Mouse (Mus musculus): ENCODE data around the gene Krt15. TPM values are rescaled to one million over a fixed set of nuclear protein-coding genes. Genes with fewer than 3 reads are reported as not detected.

Krt15 gene
- polyA plus RNA-seq, 1 experiment, result 0.32 TPM

GRCm38 (mm10) chr11:100164392-100164791 is 28.7 kb upstream of the Krt15 start:
- Histone ChIP-seq H3K27me3 (ENCODE audit: control insufficient read depth, insufficient read depth, low read length) (no peaks in the 10 kb centered on the region), H3K27ac (ENCODE audit: insufficient read depth, low read depth, low read length) (peak overlapping the region; percentile 99), H3K4me1 (ENCODE audit: control insufficient read depth, insufficient read depth, insufficient read length, low read length) (peaks cover 46% of the 10 kb centered on the region), H3K36me3 (ENCODE audit: control insufficient read depth, insufficient read depth, low read length) (no peaks in the 10 kb centered on the region), H3K4me3 (ENCODE audit: low read depth, low read length) (0 out of 2 replicates have a peak overlapping the region, but pooled peaks have one; percentile 27)
- WGBS, result 12% methylated on average over 7 of the region's 7 CpGs
- TF ChIP-seq POLR2A (IDR thresholded peaks at IDR 0.05; ENCODE audit: low read depth, low read length), result no peak
- TF ChIP-seq CTCF (IDR thresholded peaks at IDR 0.05; ENCODE audit: extremely low read depth, insufficient read length, insufficient replicate concordance, low read depth, low read length), result no peak

GRCm38 (mm10) chr11:100157908-100158477 is 22.3 kb upstream of the Krt15 start:
- Histone ChIP-seq H3K4me3 (ENCODE audit: low read depth, low read length) (peak overlapping the region; percentile 3; the same call in 1 of the 2 replicates), H3K36me3 (ENCODE audit: control insufficient read depth, insufficient read depth, low read length) (no peaks in the 10 kb centered on the region), H3K27me3 (ENCODE audit: control insufficient read depth, insufficient read depth, low read length) (no peaks in the 10 kb centered on the region), H3K27ac (ENCODE audit: insufficient read depth, low read depth, low read length) (peak overlapping the region; percentile 98), H3K4me1 (ENCODE audit: control insufficient read depth, insufficient read depth, insufficient read length, low read length) (peaks cover 34% of the 10 kb centered on the region)
- no peak for TF ChIP-seq CTCF (IDR thresholded peaks at IDR 0.05; ENCODE audit: extremely low read depth, insufficient read length, insufficient replicate concordance, low read depth, low read length)
- no peak for TF ChIP-seq POLR2A (IDR thresholded peaks at IDR 0.05; ENCODE audit: low read depth, low read length)
- 23% methylated on average over 6 of the region's 6 CpGs for WGBS

GRCm38 (mm10) chr11:100157331-100157730 is 21.6 kb upstream of the Krt15 start:
- Histone ChIP-seq H3K27me3 (ENCODE audit: control insufficient read depth, insufficient read depth, low read length) (no peaks in the 10 kb centered on the region), H3K36me3 (ENCODE audit: control insufficient read depth, insufficient read depth, low read length) (no peaks in the 10 kb centered on the region), H3K27ac (ENCODE audit: insufficient read depth, low read depth, low read length) (peak overlapping the region; percentile 98), H3K4me1 (ENCODE audit: control insufficient read depth, insufficient read depth, insufficient read length, low read length) (peaks cover 35% of the 10 kb centered on the region), H3K4me3 (ENCODE audit: low read depth, low read length) (peak overlapping the region; percentile 64)
- 12% methylated on average over 3 of the region's 3 CpGs for WGBS
- TF ChIP-seq CTCF (IDR thresholded peaks at IDR 0.05; ENCODE audit: extremely low read depth, insufficient read length, insufficient replicate concordance, low read depth, low read length) (no peak), POLR2A (IDR thresholded peaks at IDR 0.05; ENCODE audit: low read depth, low read length) (no peak)

- H3K27ac ChIP-seq (ENCODE audit: insufficient read depth, low read depth, low read length), result peak overlapping the region; percentile 94
These were observed 19.9 kb upstream of the Krt15 start for GRCm38 (mm10) chr11:100155497-100156255.

GRCm38 (mm10) chr11:100148615-100149330 is 13.0 kb upstream of the Krt15 start, which contains the start of gene Krt19:
Krt19 (minus strand) TSS chr11:100148665.
- Histone ChIP-seq H3K27ac (ENCODE audit: insufficient read depth, low read depth, low read length) (peak within 1 kb of the TSS; percentile 75), H3K27me3 (ENCODE audit: control insufficient read depth, insufficient read depth, low read length) (no peaks in the 10 kb centered on the region), H3K4me3 (ENCODE audit: low read depth, low read length) (no peak within 1 kb of the TSS), H3K36me3 (ENCODE audit: control insufficient read depth, insufficient read depth, low read length) (peaks cover 8% of the 10 kb centered on the region), H3K4me1 (ENCODE audit: control insufficient read depth, insufficient read depth, insufficient read length, low read length) (peaks cover 39% of the 10 kb centered on the region)
- WGBS, result 34% methylated on average over 9 of the region's 9 CpGs
- TF ChIP-seq POLR2A (IDR thresholded peaks at IDR 0.05; ENCODE audit: low read depth, low read length) (no peak), CTCF (IDR thresholded peaks at IDR 0.05; ENCODE audit: extremely low read depth, insufficient read length, insufficient replicate concordance, low read depth, low read length) (no peak)

More at GRCm38 (mm10) chr11:100155497-100156255, 19.9 kb upstream of the Krt15 start:
- no peak for TF ChIP-seq CTCF (IDR thresholded peaks at IDR 0.05; ENCODE audit: extremely low read depth, insufficient read length, insufficient replicate concordance, low read depth, low read length)
- TF ChIP-seq POLR2A (IDR thresholded peaks at IDR 0.05; ENCODE audit: low read depth, low read length), result no peak; the same call in 1 of the 2 replicates
- Histone ChIP-seq H3K27me3 (ENCODE audit: control insufficient read depth, insufficient read depth, low read length) (no peaks in the 10 kb centered on the region), H3K4me1 (ENCODE audit: control insufficient read depth, insufficient read depth, insufficient read length, low read length) (peaks cover 41% of the 10 kb centered on the region), H3K36me3 (ENCODE audit: control insufficient read depth, insufficient read depth, low read length) (no peaks in the 10 kb centered on the region), H3K4me3 (ENCODE audit: low read depth, low read length) (peak overlapping the region; percentile 38)
- 18% methylated on average over 8 of the region's 8 CpGs for WGBS

- 21% methylated on average over 5 of the region's 5 CpGs for WGBS
- Histone ChIP-seq H3K27me3 (ENCODE audit: control insufficient read depth, insufficient read depth, low read length) (no peaks in the 10 kb centered on the region), H3K4me3 (ENCODE audit: low read depth, low read length) (no peak overlapping the region), H3K4me1 (ENCODE audit: control insufficient read depth, insufficient read depth, insufficient read length, low read length) (peaks cover 39% of the 10 kb centered on the region), H3K36me3 (ENCODE audit: control insufficient read depth, insufficient read depth, low read length) (peaks cover 11% of the 10 kb centered on the region), H3K27ac (ENCODE audit: insufficient read depth, low read depth, low read length) (peak overlapping the region; percentile 75)
- TF ChIP-seq CTCF (IDR thresholded peaks at IDR 0.05; ENCODE audit: extremely low read depth, insufficient read length, insufficient replicate concordance, low read depth, low read length), result no peak
- TF ChIP-seq POLR2A (IDR thresholded peaks at IDR 0.05; ENCODE audit: low read depth, low read length), result no peak
These were observed 12.0 kb upstream of the Krt15 start for GRCm38 (mm10) chr11:100147566-100148353.
